Mouse (Mus musculus) erythroblast, embryonic 14.5 days (primary cell): Measurements from ENCODE around the gene Fam160b1. TPM values are rescaled to one million over a fixed set of nuclear protein-coding genes. Genes with fewer than 3 reads are reported as not detected.

ENCODE experiments used
- H3K27me3 ChIP-seq: 2 replicates; pipeline ENCODE4 v1.6.1; 2012; ENCODE audit warnings: inconsistent platforms; ENCODE audit not compliant: control insufficient read depth
- H3K36me3 ChIP-seq: 2 replicates; pipeline ENCODE4 v1.6.1; 2012; ENCODE audit warnings: mild to moderate bottlenecking, inconsistent platforms; ENCODE audit not compliant: control insufficient read depth
- H3K4me1 ChIP-seq: 2 replicates; pipeline ENCODE4 v1.6.1; 2012; ENCODE audit warnings: inconsistent platforms; ENCODE audit not compliant: control insufficient read depth
- H3K4me3 ChIP-seq: replicated peaks from 2 replicates; pipeline ENCODE3; 2012; ENCODE audit warnings: moderate library complexity, mild to moderate bottlenecking, inconsistent platforms
- H3K9me3 ChIP-seq: 2 replicates; pipeline ENCODE4 v1.6.1; 2012; ENCODE audit warnings: low read length, inconsistent platforms, mixed read lengths; ENCODE audit not compliant: control insufficient read depth
- GATA1 ChIP-seq: IDR thresholded peaks from 2 replicates; pipeline ENCODE4 v1.6.1; 2012; ENCODE audit warnings: low read length, inconsistent platforms, mixed read lengths
- TAL1 ChIP-seq: IDR thresholded peaks from 3 replicates; pipeline ENCODE4 v1.6.1; 2012; ENCODE audit warnings: low read length, inconsistent platforms, mixed read lengths
- polyA plus RNA-seq: library from polyadenylated mRNA; stranded (reverse); fragments of >175 nt; gene quantifications from 2 replicates; pipeline ENCODE4 v1.2.3, GENCODE M21; 2012

Gene Fam160b1
- polyA plus RNA-seq, 1 experiment = 0.17 TPM

DNA sequence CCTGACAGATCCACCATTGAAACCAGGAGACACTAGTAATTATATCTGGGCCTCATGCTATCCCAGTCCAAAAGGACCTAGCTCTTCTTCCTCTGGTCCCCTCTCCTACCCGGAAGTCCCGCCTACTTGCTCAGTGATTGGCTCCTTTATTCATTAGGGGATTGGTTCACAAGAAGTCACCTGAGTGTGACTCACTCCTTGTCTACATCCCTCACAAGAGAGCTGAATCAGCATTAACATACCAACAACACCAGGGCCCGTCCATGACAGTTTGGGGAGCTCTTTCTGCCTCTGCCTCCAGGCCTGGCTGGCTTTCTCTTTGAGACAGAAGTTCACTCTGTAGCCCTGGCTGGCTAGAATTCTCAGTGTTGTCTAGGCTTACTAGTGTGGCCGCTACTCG lies 14.7 kb downstream of the Fam160b1 start:
- no peak for TF ChIP-seq GATA1
- no peak for TF ChIP-seq TAL1
- Histone ChIP-seq H3K27me3 (no peaks in the 10 kb centered on the region), H3K9me3 (no peaks in the 10 kb centered on the region), H3K4me1 (peaks cover 8% of the 10 kb centered on the region), H3K4me3 (no peak overlapping the region), H3K36me3 (peaks cover 95% of the 10 kb centered on the region)

DNA sequence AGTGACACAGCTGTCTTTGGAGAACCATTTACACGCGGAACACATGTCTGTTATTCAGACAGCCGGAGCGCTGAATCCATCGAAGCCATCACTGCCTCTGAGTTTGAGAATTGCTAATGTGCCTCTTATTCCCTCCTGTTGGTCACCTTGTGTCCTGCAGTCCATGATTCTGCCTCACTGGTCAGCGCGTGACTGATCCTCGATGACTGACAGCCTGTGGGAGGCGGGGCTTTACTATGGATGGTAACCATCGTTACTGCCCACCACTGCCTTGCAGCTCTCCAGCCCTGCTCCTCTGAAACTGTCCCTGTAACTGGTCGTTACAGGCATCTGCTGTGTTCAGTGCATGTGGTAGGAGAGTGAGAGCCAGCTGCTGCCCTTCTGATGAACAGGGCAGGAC lies 15.3 kb downstream of the Fam160b1 start:
- Histone ChIP-seq H3K36me3 (peaks cover 95% of the 10 kb centered on the region), H3K27me3 (no peaks in the 10 kb centered on the region)
- TF ChIP-seq TAL1 = no peak
- TF ChIP-seq GATA1 = no peak

DNA sequence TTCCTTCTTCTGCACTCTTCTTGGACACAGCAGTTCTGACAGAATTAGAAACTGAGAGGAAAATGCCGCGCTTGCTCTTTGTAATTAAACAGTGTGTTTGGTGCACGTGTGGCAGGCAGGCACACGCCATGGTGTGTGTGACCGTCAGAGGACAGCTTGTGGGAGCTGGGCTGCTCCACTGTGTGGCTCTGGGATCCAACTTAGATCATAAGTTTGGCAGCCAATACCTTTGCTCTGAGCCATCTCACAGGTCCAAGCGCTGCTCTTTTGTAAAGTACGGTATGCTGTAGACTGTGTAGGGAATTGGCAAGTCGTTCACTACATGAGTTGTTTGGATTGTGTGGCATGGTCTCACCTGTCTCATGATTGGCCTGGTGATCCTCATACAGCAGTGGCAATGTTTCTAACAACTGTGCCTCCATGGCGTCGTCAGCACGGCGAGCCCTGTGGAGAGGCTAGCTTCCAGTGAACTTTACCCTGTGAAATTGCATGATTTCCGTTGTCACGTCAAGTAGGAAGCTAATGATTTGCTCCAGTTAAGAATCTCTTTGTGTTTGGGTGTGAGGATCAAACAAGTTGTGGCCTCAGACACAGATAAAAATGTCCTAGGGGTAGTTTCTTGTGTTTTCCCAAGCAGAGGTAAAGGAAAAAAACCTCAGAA lies 16.7 kb downstream of the Fam160b1 start:
- Histone ChIP-seq H3K27me3 (no peaks in the 10 kb centered on the region), H3K9me3 (no peaks in the 10 kb centered on the region), H3K4me1 (no peaks in the 10 kb centered on the region), H3K4me3 (no peak overlapping the region), H3K36me3 (peaks cover 95% of the 10 kb centered on the region)
- TF ChIP-seq GATA1 = no peak
- no peak for TF ChIP-seq TAL1

More for the DNA sequence above, 15.3 kb downstream of the Fam160b1 start:
- H3K4me1 ChIP-seq = peaks cover 3% of the 10 kb centered on the region
- no peaks in the 10 kb centered on the region for H3K9me3 ChIP-seq
- H3K4me3 ChIP-seq = no peak overlapping the region

DNA sequence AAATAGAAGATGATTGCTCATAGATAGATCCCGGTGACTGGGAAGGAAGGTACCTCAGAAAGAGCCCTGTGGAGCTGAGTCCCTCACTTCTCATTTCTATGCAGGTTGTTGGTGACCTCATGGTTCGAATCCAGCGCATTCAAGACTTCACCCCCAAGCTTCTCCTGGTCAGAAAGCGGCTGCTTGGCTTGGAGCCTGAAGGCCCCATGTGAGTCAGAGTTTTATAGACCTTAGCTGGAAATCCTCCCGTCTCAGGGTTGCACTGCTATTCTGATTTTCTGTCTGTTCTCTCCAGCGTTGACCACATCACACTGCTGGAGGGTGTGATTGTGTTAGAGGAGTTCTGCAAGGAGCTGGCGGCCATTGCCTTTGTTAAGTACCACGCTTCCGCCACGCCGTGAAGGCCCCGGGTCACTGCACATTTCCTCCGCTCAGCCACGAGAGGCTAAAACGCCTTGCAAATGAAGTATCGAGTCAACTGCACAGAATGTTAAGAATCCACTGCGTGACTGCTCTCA lies 25.8 kb downstream of the Fam160b1 start:
- H3K9me3 ChIP-seq = no peaks in the 10 kb centered on the region
- H3K27me3 ChIP-seq = no peaks in the 10 kb centered on the region
- TF ChIP-seq TAL1 (no peak), GATA1 (no peak)
- H3K36me3 ChIP-seq = peaks cover 87% of the 10 kb centered on the region
- no peak overlapping the region for H3K4me3 ChIP-seq
- H3K4me1 ChIP-seq = no peaks in the 10 kb centered on the region

DNA sequence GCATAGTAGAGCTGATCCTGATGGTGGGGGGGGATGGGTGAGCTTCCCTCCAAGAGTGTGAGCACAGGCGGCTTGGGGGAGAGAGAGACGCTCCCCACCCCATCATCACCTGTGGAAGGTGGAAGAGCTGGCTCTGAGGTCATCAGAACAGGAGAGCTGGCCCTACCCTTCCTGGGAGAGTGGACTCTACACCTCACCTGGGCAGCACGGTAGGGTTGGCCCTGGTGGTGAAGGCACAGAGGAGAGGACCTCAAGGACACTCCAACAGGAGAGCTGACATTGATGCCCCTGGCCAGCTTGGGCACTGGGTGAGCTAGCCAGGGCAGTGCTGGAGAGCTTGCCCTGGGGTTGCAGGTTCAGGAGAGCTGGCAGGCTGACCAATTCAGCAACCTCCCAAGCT lies 31.1 kb downstream of the Fam160b1 start:
- Histone ChIP-seq H3K36me3 (peaks cover 36% of the 10 kb centered on the region), H3K27me3 (no peaks in the 10 kb centered on the region), H3K4me1 (no peaks in the 10 kb centered on the region; the same call in 1 of the 2 replicates), H3K4me3 (no peak overlapping the region), H3K9me3 (no peaks in the 10 kb centered on the region)
- TF ChIP-seq TAL1 = no peak
- no peak for TF ChIP-seq GATA1

DNA sequence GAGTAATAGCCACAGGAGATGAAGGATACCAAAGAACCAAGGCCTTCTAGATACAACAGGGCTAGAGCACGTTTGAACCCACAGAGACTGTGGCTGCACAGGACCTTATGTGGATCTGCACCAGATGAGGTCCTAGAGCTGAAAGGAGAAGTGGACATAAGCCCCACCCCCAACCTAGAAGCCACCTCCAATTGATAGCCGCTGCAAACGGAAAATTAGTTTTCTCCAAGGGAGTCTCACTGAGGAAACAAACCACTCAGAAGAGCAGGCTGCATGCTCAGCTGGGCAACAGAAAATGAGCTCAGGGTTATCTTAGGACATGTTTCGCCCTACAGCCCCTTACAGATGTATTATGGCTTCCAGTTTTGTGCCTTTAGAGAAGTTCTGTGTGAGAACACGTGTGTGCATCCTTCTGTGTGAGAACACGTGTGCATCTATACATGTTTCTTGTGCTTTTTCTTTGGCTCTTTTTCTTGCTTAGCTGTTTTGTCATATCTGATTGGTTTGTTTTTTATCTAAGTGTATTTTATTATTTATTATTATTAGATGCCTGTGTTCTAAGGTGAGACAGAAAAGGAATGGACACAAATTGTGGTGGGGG lies 33.0 kb downstream of the Fam160b1 start:
- H3K4me3 ChIP-seq = no peak overlapping the region
- no peak for TF ChIP-seq TAL1
- no peak for TF ChIP-seq GATA1
- H3K36me3 ChIP-seq = peaks cover 20% of the 10 kb centered on the region
- H3K9me3 ChIP-seq = no peaks in the 10 kb centered on the region
- H3K27me3 ChIP-seq = no peaks in the 10 kb centered on the region
- no peaks in the 10 kb centered on the region; the same call in 1 of the 2 replicates for H3K4me1 ChIP-seq

DNA sequence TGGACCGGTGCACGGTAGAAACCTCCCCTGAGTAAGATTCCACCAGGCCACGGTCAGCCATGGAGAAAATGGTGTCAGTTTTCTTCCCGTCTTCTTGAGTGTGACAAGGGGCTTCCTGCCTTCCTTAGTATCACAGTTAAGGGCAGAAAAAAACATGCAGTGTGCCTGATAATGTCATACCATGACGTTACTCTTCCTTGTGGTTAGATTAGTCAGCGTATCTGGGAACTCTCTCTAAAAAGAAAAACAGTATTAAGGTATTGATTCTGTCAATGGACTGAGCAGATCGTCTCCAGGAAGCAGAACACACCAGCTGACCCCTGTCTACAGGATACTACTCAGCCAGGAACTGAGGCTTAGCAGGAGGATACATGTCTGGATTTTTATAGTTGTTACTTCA lies 36.1 kb downstream of the Fam160b1 start:
- Histone ChIP-seq H3K36me3 (no peaks in the 10 kb centered on the region; the same call in 1 of the 2 replicates), H3K4me1 (no peaks in the 10 kb centered on the region; the same call in 1 of the 2 replicates), H3K9me3 (no peaks in the 10 kb centered on the region), H3K4me3 (no peak overlapping the region), H3K27me3 (no peaks in the 10 kb centered on the region)
- TF ChIP-seq TAL1 (no peak), GATA1 (no peak)

DNA sequence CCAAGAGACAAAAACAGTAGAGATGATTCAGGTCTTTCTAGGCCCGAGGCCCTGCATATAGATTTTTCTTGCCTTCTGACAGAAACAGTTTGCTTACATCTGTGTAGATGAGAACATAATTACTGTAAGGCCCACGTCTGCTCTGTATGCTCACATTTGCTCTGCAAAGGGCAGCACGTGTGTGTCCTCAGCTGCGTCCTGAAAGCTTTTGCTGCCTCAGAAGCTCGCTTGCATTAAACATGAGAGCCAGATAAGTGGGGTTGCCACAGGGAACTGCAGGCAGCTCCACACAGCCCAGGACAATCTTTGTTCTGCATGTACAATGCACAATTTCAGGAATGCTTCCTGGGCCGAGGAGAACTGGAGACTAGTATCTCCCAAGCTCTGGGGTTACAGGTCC lies 41.9 kb downstream of the Fam160b1 start:
- Histone ChIP-seq H3K4me1 (peaks cover 6% of the 10 kb centered on the region), H3K27me3 (no peaks in the 10 kb centered on the region), H3K9me3 (no peaks in the 10 kb centered on the region), H3K4me3 (no peak overlapping the region), H3K36me3 (no peaks in the 10 kb centered on the region)
- TF ChIP-seq TAL1 (no peak), GATA1 (no peak)

DNA sequence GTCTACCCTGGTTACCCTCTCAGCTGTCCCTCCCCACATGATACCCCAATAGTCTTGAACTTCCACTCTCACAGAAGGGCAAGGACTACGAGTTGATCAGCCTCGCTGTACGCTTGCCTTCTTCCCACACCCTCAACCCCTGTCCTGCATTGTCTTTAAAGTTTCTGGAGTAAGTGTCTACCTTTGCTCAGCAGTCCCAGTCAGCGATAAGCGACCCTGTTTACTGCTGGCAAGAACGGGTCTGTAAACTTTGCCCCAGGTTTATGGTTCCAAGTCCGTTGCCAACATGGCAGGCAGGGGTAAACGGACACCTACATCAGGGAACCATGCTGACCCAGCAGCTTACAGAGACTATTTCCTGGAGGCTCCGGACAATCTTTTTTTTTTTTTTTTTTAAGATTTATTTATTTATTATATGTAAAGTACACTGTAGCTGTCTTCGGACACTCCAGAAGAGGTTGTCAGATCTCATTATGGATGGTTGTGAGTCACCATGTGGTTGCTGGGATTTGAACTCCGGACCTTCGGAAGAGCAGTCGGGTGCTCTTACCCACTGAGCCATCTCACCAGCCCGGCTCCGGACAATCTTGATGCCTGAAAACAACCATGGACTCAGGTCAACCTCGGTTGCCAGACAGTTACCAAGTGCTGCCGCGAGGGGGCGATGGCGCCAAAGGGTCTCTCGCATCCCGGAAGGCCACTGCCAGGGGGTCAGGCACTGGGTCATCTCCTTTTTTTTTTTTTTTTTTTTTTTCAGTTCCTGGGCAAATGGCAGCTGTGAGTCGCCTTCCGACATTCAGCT lies 43.4 kb downstream of the Fam160b1 start:
- Histone ChIP-seq H3K4me1 (peaks cover 6% of the 10 kb centered on the region), H3K4me3 (peak overlapping the region; percentile 28), H3K36me3 (no peaks in the 10 kb centered on the region), H3K9me3 (no peaks in the 10 kb centered on the region), H3K27me3 (no peaks in the 10 kb centered on the region)
- no peak for TF ChIP-seq GATA1
- no peak for TF ChIP-seq TAL1
